8 mouse cellular contexts compared by ENCODE assay signal in genomic region chr8:46151202-46152062, GRCm38 (mm10). TPM values are rescaled to one million over a fixed set of nuclear protein-coding genes. Genes with fewer than 3 reads are reported as not detected.
DNase-seq lines count a peak whose midpoint lies in the region; ATAC-seq and TF ChIP-seq lines count a peak whose summit lies in the region.

Gene Cfap97, plus strand, starts transcription at chr8:46151771.

- H3K9me3 ChIP-seq in ES-E14 (ENCODE audit: control insufficient read depth, insufficient read depth, low read depth, low read length): no peaks in the 10 kb centered on the region
- no peaks in the 10 kb centered on the region for H3K9me3 ChIP-seq in forebrain, embryonic 12.5 days

- peak; percentile 86 for ATAC-seq in forebrain, embryonic 12.5 days (ENCODE audit: low FRiP score)

- intact Hi-C loops in heart, postnatal 14 days (cut with DNase I): loop anchor here (5.0 kb wide), 2 partner anchors 59 to 149 kb away; no protein-coding TSS in a partner anchor

- 0 out of 4 replicates have a peak, but pooled peaks cover 0 to 2% of the 10 kb centered on the region in 2 experiments for H3K4me1 ChIP-seq in ES-E14 (ENCODE audit: control insufficient read depth in 2 of 2, insufficient read depth in 2 of 2, low read length in 2 of 2, poor library complexity in 1 of 2)
- H3K4me1 ChIP-seq in brown adipose tissue, adult 24 weeks (ENCODE audit: control insufficient read depth, insufficient read depth, insufficient read length, low read length): peaks cover 2% of the 10 kb centered on the region; the same call in 1 of the 2 replicates
- peaks cover 14% of the 10 kb centered on the region for H3K4me1 ChIP-seq in forebrain, embryonic 12.5 days

- H3K27ac ChIP-seq in ES-E14 (ENCODE audit: insufficient read depth, low read depth, low read length, poor library complexity, severe bottlenecking): no peak within 1 kb of the TSS
- no peak within 1 kb of the TSS for H3K27ac ChIP-seq in brown adipose tissue, adult 24 weeks (replicated peaks; ENCODE audit: low read depth, low read length)
- peak within 1 kb of the TSS; percentile 58 for H3K27ac ChIP-seq in forebrain, embryonic 12.5 days

- 1% methylated on average over 61 of the region's 75 CpGs for WGBS in forebrain, embryonic 12.5 days

- H3K36me3 ChIP-seq in ES-E14 (ENCODE audit: control insufficient read depth, insufficient read depth, low read length, poor library complexity, severe bottlenecking): no peaks in the 10 kb centered on the region
- H3K36me3 ChIP-seq in forebrain, embryonic 12.5 days (replicated peaks): no peaks in the 10 kb centered on the region

- DNase-seq in ES-E14 (ENCODE audit: low read depth, low spot score): no peak
- peak; percentile 66 to 68 for DNase-seq in heart, postnatal 14 days
- peak; percentile 60 to 63 for DNase-seq in layer of hippocampus, postnatal 10 days (ENCODE audit: low spot score in 2 of 2)
- DNase-seq in lung, postnatal 14 days: peak; percentile 51
- peak; percentile 27 for DNase-seq in retina, postnatal 7 days (ENCODE audit: low read depth, low spot score)
- DNase-seq in urinary bladder, adult 2 months (ENCODE audit: low spot score): peak; percentile 51

- H3K27me3 ChIP-seq in forebrain, embryonic 12.5 days: peaks cover 18% of the 10 kb centered on the region

- H3K4me3 ChIP-seq in ES-E14 (ENCODE audit: insufficient read depth in 1 of 2, low read depth in 1 of 2, low read length in 2 of 2, poor library complexity in 1 of 2, severe bottlenecking in 1 of 2): peak within 1 kb of the TSS; percentile 86 to 95
- H3K4me3 ChIP-seq in brown adipose tissue, adult 24 weeks (ENCODE audit: insufficient read depth, low read depth, low read length): peak within 1 kb of the TSS; percentile 81
- peak within 1 kb of the TSS; percentile 85 for H3K4me3 ChIP-seq in forebrain, embryonic 12.5 days (replicated peaks)

- in situ Hi-C loops in ES-E14 (cut with MboI; ENCODE audit: low sequenced_read_pairs in 2 of 2, unreplicated experiment in 2 of 2): no loop called here

- H3K4me2 ChIP-seq in forebrain, embryonic 12.5 days: peak within 1 kb of the TSS; percentile 93

- peak within 1 kb of the TSS; percentile 72 for H3K9ac ChIP-seq in ES-E14 (ENCODE audit: insufficient read depth, low read depth, low read length, poor library complexity, severe bottlenecking)
- peak within 1 kb of the TSS; percentile 86 for H3K9ac ChIP-seq in forebrain, embryonic 12.5 days

TF ChIP-seq in ES-E14, 5 proteins besides CTCF, POLR2A, EP300 and RAD21:
- TF ChIP-seq ZC3H11A (IDR thresholded peaks at IDR 0.05; ENCODE audit: borderline replicate concordance, low read depth, low read length) (no peak), MAFK (IDR thresholded peaks at IDR 0.05; ENCODE audit: insufficient read depth, low read depth, low read length) (no peak), HCFC1 (IDR thresholded peaks at IDR 0.05; ENCODE audit: borderline replicate concordance, insufficient read depth, low read length) (0 out of 2 replicates have a peak, but pooled peaks have one; percentile 32)

RNA-seq across cellular contexts. Expression of gene Cfap97, which starts in this region (rescaled TPM):
- 5.7 and 7.4 TPM in 2 replicates for total RNA-seq in ES-E14 (2012; rRNA removed)
- 6.7 and 9.0 TPM in 2 replicates for polyA plus RNA-seq in brown adipose tissue, adult 24 weeks (2012; ENCODE audit: insufficient read depth, insufficient read length, missing spikeins)
- 22.4 and 22.9 TPM in 2 replicates for polyA plus RNA-seq in forebrain, embryonic 12.5 days (2016; fragmentation: Nextera tagmentation; extraction: Ambion mirVana)
- total RNA-seq in heart, postnatal 14 days (2021): 10 to 100 TPM; 11.4 to 13.0 TPM
- total RNA-seq in layer of hippocampus, postnatal 10 days (2021): 10 to 100 TPM; 18.0 to 19.1 TPM
- 11.4 and 12.8 TPM in 2 replicates for polyA plus RNA-seq in urinary bladder, adult 2 months (2012; rRNA removed)
